Mouse (Mus musculus): ENCODE data around the gene Parp14. TPM values are rescaled to one million over a fixed set of nuclear protein-coding genes. Genes with fewer than 3 reads are reported as not detected.

The Parp14 gene
- polyA plus RNA-seq, 2 experiments = 0.88 to 1.1 TPM

GRCm38 (mm10) chr16:35839680-35840079 is 31.7 kb downstream of the Parp14 start:
- TF ChIP-seq CTCF (IDR thresholded peaks at IDR 0.05; ENCODE audit: low read depth) (peak; percentile 78), EP300 (IDR thresholded peaks at IDR 0.05; ENCODE audit: low read depth) (no peak)
- H3K36me3 ChIP-seq (replicated peaks; ENCODE audit: control insufficient read depth, insufficient read depth, low read depth) = no peaks in the 10 kb centered on the region
- peak in 2 of 3 experiments; percentile 26 to 42 for DNase-seq (ENCODE audit: low read depth in 3 of 3, low spot score in 3 of 3)

GRCm38 (mm10) chr16:35834653-35835052 is 36.7 kb downstream of the Parp14 start:
- no peak overlapping the region for H3K9ac ChIP-seq (replicated peaks)
- no peak overlapping the region for H3K27ac ChIP-seq
- no peaks in the 10 kb centered on the region for H3K4me1 ChIP-seq (replicated peaks; ENCODE audit: control insufficient read depth in 2 of 2, insufficient read depth in 2 of 2, low read length in 1 of 2)
- H3K4me3 ChIP-seq (ENCODE audit: insufficient read depth in 1 of 2, low read depth in 2 of 2, low read length in 2 of 2) = no peak overlapping the region
- no peak for DNase-seq (ENCODE audit: low read depth in 3 of 3, low spot score in 3 of 3)
- H3K4me2 ChIP-seq (ENCODE audit: low read depth) = no peak overlapping the region
- H3K9me3 ChIP-seq (ENCODE audit: control insufficient read depth, low read length) = no peaks in the 10 kb centered on the region
- no peaks in the 10 kb centered on the region for H3K27me3 ChIP-seq (ENCODE audit: control insufficient read depth, insufficient read depth, low read length)
- TF ChIP-seq CTCF (IDR thresholded peaks at IDR 0.05; ENCODE audit: low read depth) (no peak), EP300 (IDR thresholded peaks at IDR 0.05; ENCODE audit: low read depth) (no peak)
- 67% methylated on average over 8 of the region's 8 CpGs for WGBS (ENCODE audit: insufficient replicate concordance)
- no peaks in the 10 kb centered on the region for H3K36me3 ChIP-seq (replicated peaks; ENCODE audit: control insufficient read depth, insufficient read depth, low read depth)
- no peak for ATAC-seq (ENCODE audit: insufficient read depth)

More at GRCm38 (mm10) chr16:35839680-35840079, 31.7 kb downstream of the Parp14 start:
- Histone ChIP-seq H3K9ac (replicated peaks) (no peak overlapping the region), H3K4me3 (ENCODE audit: insufficient read depth in 1 of 2, low read depth in 2 of 2, low read length in 2 of 2) (no peak overlapping the region), H3K27me3 (ENCODE audit: control insufficient read depth, insufficient read depth, low read length) (no peaks in the 10 kb centered on the region), H3K4me2 (ENCODE audit: low read depth) (no peak overlapping the region), H3K27ac (no peak overlapping the region), H3K4me1 (replicated peaks; ENCODE audit: control insufficient read depth in 2 of 2, insufficient read depth in 2 of 2, low read length in 1 of 2) (no peaks in the 10 kb centered on the region), H3K9me3 (ENCODE audit: control insufficient read depth, low read length) (no peaks in the 10 kb centered on the region)
- no peak for ATAC-seq (ENCODE audit: insufficient read depth)
- 8% methylated on average over 1 of the region's 1 CpGs for WGBS (ENCODE audit: insufficient replicate concordance)

- no peaks in the 10 kb centered on the region for H3K27me3 ChIP-seq (ENCODE audit: control insufficient read depth, insufficient read depth, low read length)
- WGBS (ENCODE audit: insufficient replicate concordance) = 57% methylated on average over 3 of the region's 3 CpGs
- no peak for DNase-seq (ENCODE audit: low read depth in 3 of 3, low spot score in 3 of 3)
- no peaks in the 10 kb centered on the region for H3K9me3 ChIP-seq (ENCODE audit: control insufficient read depth, low read length)
- H3K4me3 ChIP-seq (ENCODE audit: insufficient read depth in 1 of 2, low read depth in 2 of 2, low read length in 2 of 2) = no peak overlapping the region
- no peaks in the 10 kb centered on the region for H3K36me3 ChIP-seq (replicated peaks; ENCODE audit: control insufficient read depth, insufficient read depth, low read depth)
- no peak overlapping the region for H3K27ac ChIP-seq
- no peaks in the 10 kb centered on the region for H3K4me1 ChIP-seq (replicated peaks; ENCODE audit: control insufficient read depth in 2 of 2, insufficient read depth in 2 of 2, low read length in 1 of 2)
- TF ChIP-seq EP300 (IDR thresholded peaks at IDR 0.05; ENCODE audit: low read depth) (no peak), CTCF (IDR thresholded peaks at IDR 0.05; ENCODE audit: low read depth) (no peak)
- H3K4me2 ChIP-seq (ENCODE audit: low read depth) = no peak overlapping the region
- no peak for ATAC-seq (ENCODE audit: insufficient read depth)
- H3K9ac ChIP-seq (replicated peaks) = no peak overlapping the region
These were observed 38.4 kb downstream of the Parp14 start for GRCm38 (mm10) chr16:35832926-35833325.

GRCm38 (mm10) chr16:35829999-35830398 is 41.3 kb downstream of the Parp14 start:
- 40% methylated on average over 7 of the region's 7 CpGs for WGBS (ENCODE audit: insufficient replicate concordance)
- Histone ChIP-seq H3K9me3 (ENCODE audit: control insufficient read depth, low read length) (no peaks in the 10 kb centered on the region), H3K27ac (no peak overlapping the region), H3K27me3 (ENCODE audit: control insufficient read depth, insufficient read depth, low read length) (no peaks in the 10 kb centered on the region), H3K4me2 (ENCODE audit: low read depth) (no peak overlapping the region), H3K4me3 (ENCODE audit: insufficient read depth in 1 of 2, low read depth in 2 of 2, low read length in 2 of 2) (no peak overlapping the region), H3K9ac (replicated peaks) (no peak overlapping the region), H3K36me3 (replicated peaks; ENCODE audit: control insufficient read depth, insufficient read depth, low read depth) (peaks cover 19% of the 10 kb centered on the region), H3K4me1 (replicated peaks; ENCODE audit: control insufficient read depth in 2 of 2, insufficient read depth in 2 of 2, low read length in 1 of 2) (no peaks in the 10 kb centered on the region)
- TF ChIP-seq EP300 (IDR thresholded peaks at IDR 0.05; ENCODE audit: low read depth) (no peak), CTCF (IDR thresholded peaks at IDR 0.05; ENCODE audit: low read depth) (no peak)
- no peak for DNase-seq (ENCODE audit: low read depth in 3 of 3, low spot score in 3 of 3)
- no peak for ATAC-seq (ENCODE audit: insufficient read depth)

- WGBS (ENCODE audit: insufficient replicate concordance) = 32% methylated on average over 13 of the region's 13 CpGs
- peak; percentile 70 for ATAC-seq (ENCODE audit: insufficient read depth)
- Histone ChIP-seq H3K4me2 (ENCODE audit: low read depth) (no peak overlapping the region), H3K27ac (no peak overlapping the region), H3K9ac (replicated peaks) (no peak overlapping the region), H3K27me3 (ENCODE audit: control insufficient read depth, insufficient read depth, low read length) (no peaks in the 10 kb centered on the region), H3K4me3 (ENCODE audit: insufficient read depth in 1 of 2, low read depth in 2 of 2, low read length in 2 of 2) (no peak overlapping the region), H3K36me3 (replicated peaks; ENCODE audit: control insufficient read depth, insufficient read depth, low read depth) (peaks cover 50% of the 10 kb centered on the region), H3K4me1 (replicated peaks; ENCODE audit: control insufficient read depth in 2 of 2, insufficient read depth in 2 of 2, low read length in 1 of 2) (no peaks in the 10 kb centered on the region), H3K9me3 (ENCODE audit: control insufficient read depth, low read length) (no peaks in the 10 kb centered on the region)
- TF ChIP-seq EP300 (IDR thresholded peaks at IDR 0.05; ENCODE audit: low read depth) (no peak), CTCF (IDR thresholded peaks at IDR 0.05; ENCODE audit: low read depth) (peak; percentile 100)
- DNase-seq (ENCODE audit: low read depth in 3 of 3, low spot score in 3 of 3) = peak in 2 of 3 experiments; percentile 51 to 62
These were observed 53.9 kb downstream of the Parp14 start for GRCm38 (mm10) chr16:35817255-35818089.

Data from liver, embryonic 14.5 days (tissue).